Mouse (Mus musculus): ENCODE measurements around the gene Cptp. TPM values are rescaled to one million over a fixed set of nuclear protein-coding genes. Genes with fewer than 3 reads are reported as not detected.

The Cptp gene
- polyA plus RNA-seq, 1 experiment from 2014 or later: 15.4 TPM

DNA sequence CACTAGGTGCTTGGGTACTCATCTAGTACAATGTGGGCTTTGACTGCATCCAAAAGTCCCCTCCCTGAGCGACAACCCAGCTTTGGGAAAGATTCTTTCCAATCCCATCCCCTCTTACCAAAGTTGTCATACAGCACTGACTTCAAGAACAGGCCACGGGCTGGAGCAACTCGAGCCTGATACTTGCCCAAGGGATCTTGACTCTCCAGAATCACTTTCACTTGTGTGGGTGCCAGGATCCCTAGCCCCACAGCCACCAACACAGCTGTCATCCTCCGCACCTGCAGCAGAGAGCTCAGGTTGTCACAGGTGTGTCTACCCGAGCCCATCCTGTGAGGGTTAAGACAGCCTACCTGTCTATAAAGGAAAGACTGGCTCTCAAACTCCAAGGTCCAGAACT lies 20.1 kb upstream of the Cptp start:
- in situ Hi-C loops (cut with MboI; ENCODE audit: low pct_unique_long_range_greater_than_20kb): no loop called here
- DNase-seq (ENCODE audit: low read depth, low spot score) (no peak), ATAC-seq (no peak)
- ChIA-PET POLR2A (no interaction called here), CTCF (no interaction called here)
- H3K27me3 ChIP-seq: no peaks in the 10 kb centered on the region
- no peak for TF ChIP-seq CTCF (IDR thresholded peaks at IDR 0.05)

DNA sequence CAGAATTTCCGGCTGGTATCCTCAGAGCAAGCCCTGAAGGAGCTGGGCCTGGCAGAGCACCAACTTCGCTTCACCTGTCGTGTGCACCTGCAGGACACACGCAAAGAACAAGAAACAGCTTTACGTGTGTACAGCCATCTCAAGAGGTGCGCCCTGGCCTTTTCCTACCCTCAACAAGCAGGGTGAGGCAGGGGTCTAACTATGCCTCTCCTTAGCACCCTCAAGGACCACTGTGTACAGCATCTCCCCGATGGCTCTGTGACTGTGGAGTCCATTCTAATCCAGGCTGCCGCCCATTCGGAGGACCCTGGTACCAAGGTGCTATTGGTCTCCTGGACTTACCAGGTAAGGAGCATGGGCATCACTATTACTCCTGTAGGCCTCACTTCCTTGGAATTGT lies 18.9 kb upstream of the Cptp start:
- ChIA-PET POLR2A (no interaction called here), CTCF (no interaction called here)
- ATAC-seq: no peak
- no peak for TF ChIP-seq CTCF (IDR thresholded peaks at IDR 0.05)
- no peak for DNase-seq (ENCODE audit: low read depth, low spot score)
- in situ Hi-C loops (cut with MboI; ENCODE audit: low pct_unique_long_range_greater_than_20kb): no loop called here
- no peaks in the 10 kb centered on the region for H3K27me3 ChIP-seq

DNA sequence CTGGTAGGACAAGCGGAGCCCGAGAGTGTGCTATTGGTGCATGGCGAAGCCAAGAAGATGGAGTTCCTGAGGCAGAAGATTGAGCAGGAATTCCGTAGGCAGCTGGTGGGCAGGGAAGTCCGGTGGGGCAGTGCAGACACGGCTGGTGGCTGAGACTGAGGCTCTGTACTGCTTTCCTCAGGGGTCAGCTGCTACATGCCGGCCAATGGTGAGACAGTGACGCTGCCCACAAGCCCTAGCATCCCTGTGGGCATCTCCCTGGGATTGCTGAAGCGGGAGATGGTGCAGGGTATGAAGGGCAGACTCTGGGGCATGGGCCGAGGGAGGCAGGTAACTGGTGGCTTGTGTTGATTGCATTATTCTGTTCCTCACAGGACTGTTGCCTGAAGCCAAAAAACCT lies 18.4 kb upstream of the Cptp start:
- no peak for TF ChIP-seq CTCF (IDR thresholded peaks at IDR 0.05)
- POLR2A ChIA-PET: no interaction called here
- no peaks in the 10 kb centered on the region for H3K27me3 ChIP-seq
- DNase-seq (ENCODE audit: low read depth, low spot score): no peak
- no peak for ATAC-seq
- CTCF ChIA-PET: no interaction called here
- in situ Hi-C loops (cut with MboI; ENCODE audit: low pct_unique_long_range_greater_than_20kb): no loop called here

DNA sequence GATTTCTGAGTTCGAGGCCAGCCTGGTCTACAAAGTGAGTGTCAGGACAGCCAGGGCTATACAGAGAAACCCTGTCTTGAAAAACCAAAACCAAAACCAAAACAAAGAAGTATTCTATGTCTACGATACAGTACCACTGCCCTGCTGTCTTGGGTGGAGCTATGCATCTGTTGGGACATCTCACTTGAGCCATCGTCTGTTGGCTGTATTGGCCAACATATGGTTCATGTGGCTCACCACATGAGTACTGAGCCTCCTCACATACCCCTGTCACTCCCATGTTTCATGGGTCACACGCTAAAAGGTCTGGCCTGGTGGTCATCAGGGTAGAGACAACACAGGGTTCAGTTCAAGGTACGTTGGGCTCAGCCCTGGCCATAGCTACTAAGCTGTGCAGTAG lies 17.1 kb upstream of the Cptp start:
- H3K27me3 ChIP-seq: no peaks in the 10 kb centered on the region
- in situ Hi-C loops (cut with MboI; ENCODE audit: low pct_unique_long_range_greater_than_20kb): no loop called here
- ChIA-PET CTCF (no interaction called here), POLR2A (interaction anchor here (0.8 kb wide), 1 partner anchor 11 kb away, joined by 3 read pairs; no protein-coding TSS in a partner anchor)
- TF ChIP-seq CTCF (IDR thresholded peaks at IDR 0.05): no peak
- DNase-seq (ENCODE audit: low read depth, low spot score): no peak
- no peak for ATAC-seq

DNA sequence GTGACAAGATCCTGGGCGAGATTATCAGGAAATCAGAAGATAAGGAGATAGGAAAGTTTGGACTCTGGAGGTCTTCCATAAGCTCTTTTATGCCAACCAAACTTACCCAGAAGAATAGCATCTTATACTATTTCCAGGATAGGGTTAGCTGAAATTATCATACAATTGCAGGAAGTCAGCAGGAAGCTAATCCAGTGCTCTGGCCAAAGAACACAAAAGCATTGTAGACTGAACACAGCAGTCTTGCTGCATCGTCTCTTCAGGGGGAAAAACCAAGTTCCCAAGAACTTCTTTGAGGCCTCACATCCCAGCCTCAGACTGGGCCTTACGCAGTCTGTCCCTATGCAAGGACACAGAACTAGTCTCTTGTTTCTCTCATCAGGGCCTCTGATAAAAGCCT lies 14.3 kb upstream of the Cptp start:
- H3K27me3 ChIP-seq: no peaks in the 10 kb centered on the region
- in situ Hi-C loops (cut with MboI; ENCODE audit: low pct_unique_long_range_greater_than_20kb): no loop called here
- ATAC-seq (no peak), DNase-seq (ENCODE audit: low read depth, low spot score) (no peak)
- ChIA-PET CTCF (interaction anchor here (0.9 kb wide), 1 partner anchor 49 kb away, joined by 3 read pairs; no protein-coding TSS in a partner anchor), POLR2A (no interaction called here)
- no peak for TF ChIP-seq CTCF (IDR thresholded peaks at IDR 0.05)

DNA sequence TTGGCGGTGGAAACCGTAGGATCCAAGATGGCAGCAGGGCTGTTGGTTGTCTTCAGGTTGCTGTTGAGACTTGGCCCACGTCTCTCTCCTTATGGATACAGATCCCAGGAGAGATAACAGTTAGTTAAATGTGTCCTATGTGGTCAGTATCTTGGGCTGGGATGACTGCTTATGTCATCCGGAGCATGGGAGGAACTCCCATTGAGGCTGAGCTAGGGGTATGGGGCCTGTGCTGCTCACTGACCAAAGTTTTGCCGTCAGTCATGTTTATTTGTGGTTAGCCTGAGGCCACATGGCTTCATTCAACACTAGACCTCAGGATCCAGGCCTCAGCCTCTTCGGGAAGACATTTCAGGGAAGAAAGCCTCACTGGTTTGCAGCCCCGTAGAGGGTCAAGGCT lies 2.2 kb upstream of the Cptp start:
- no peak for ATAC-seq
- in situ Hi-C loops (cut with MboI; ENCODE audit: low pct_unique_long_range_greater_than_20kb): no loop called here

DNA sequence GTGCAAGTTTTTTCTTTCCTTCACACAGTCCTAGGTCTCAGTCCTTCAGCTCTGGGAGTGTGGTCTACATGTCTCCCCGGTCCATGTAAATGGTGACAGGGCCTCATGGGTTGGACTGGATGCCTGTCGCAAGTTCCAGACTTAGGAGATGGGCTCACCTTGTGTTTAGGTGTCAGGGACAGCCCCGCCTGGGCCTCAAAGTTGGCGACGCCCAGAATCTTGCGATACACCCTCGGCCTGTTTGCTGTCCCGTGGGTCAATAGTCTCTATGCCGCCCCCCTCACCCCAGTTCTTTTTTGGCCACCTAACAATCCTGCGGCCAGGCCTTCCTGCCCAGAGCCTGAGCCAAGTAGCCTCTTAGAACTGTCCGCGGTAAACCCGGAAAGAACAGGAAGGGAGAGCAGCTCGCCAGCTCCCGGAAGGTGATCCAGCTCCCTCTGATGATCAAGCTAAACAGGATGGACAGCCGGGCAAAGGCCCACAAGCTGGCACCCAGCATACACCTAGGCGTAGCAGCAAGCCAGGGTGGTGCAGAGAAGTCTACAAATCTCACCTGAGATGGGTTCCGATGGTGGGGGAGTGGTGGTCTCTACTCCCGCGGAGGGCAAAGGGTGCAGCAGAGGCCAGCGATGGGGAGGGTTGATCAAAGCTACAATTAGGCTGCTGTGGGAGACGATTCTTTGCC lies 484 bp downstream of the Cptp start:
- CTCF ChIA-PET: interaction anchor here (1.0 kb wide), 1 partner anchor 37 kb away, joined by 3 read pairs; no protein-coding TSS in a partner anchor
- POLR2A ChIA-PET: interaction anchor here (1.3 kb wide), 1 partner anchor 37 kb away, joined by 4 read pairs; the partner anchor contains the start of gene Aurkaip1
- no peaks in the 10 kb centered on the region for H3K27me3 ChIP-seq
- DNase-seq (ENCODE audit: low read depth, low spot score) (no peak), ATAC-seq (peak; percentile 55)
- in situ Hi-C loops (cut with MboI; ENCODE audit: low pct_unique_long_range_greater_than_20kb): loop anchor here (5.0 kb wide), 1 partner anchor 36 kb away; the partner anchor contains the start of gene Aurkaip1
- TF ChIP-seq CTCF (IDR thresholded peaks at IDR 0.05): no peak

More for the DNA sequence above, 2.2 kb upstream of the Cptp start:
- no peak for DNase-seq (ENCODE audit: low read depth, low spot score)
- no peak for TF ChIP-seq CTCF (IDR thresholded peaks at IDR 0.05)
- CTCF ChIA-PET: no interaction called here
- POLR2A ChIA-PET: no interaction called here
- H3K27me3 ChIP-seq: no peaks in the 10 kb centered on the region

DNA sequence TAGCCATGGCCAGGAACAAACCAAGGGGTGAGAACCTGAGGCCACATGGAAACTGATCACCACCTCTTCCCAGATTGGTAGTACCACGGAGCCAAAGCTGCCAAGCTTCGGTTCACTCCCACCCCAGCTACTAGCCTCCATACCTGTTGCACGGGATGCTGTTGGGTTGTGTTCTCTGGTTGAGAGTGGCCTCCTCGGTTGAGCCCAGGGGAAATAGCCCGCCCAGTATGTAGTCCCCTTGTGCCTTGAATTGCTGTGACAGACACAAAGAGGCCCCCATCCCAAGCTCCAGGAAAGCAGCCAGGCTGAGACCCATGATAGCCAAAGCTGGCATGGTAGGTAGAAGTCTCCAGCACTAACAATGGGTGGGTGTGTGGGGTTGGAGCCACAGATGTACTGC lies 6.2 kb downstream of the Cptp start, which contains the start of gene Tas1r3:
Gene Tas1r3 (minus strand): TSS at position 362 of the 400 bp plus-strand sequence.
- DNase-seq (ENCODE audit: low read depth, low spot score): no peak
- TF ChIP-seq CTCF (IDR thresholded peaks at IDR 0.05): no peak
- ATAC-seq: no peak
- no peaks in the 10 kb centered on the region for H3K27me3 ChIP-seq
- POLR2A ChIA-PET: interaction anchor here (1.6 to 1.8 kb wide), 2 partner anchors 11 to 31 kb away, joined by 4 to 7 read pairs; no protein-coding TSS in a partner anchor
- CTCF ChIA-PET: interaction anchor here (1.8 kb wide), 1 partner anchor 11 kb away, joined by 5 read pairs; no protein-coding TSS in a partner anchor
- in situ Hi-C loops (cut with MboI; ENCODE audit: low pct_unique_long_range_greater_than_20kb): no loop called here

DNA sequence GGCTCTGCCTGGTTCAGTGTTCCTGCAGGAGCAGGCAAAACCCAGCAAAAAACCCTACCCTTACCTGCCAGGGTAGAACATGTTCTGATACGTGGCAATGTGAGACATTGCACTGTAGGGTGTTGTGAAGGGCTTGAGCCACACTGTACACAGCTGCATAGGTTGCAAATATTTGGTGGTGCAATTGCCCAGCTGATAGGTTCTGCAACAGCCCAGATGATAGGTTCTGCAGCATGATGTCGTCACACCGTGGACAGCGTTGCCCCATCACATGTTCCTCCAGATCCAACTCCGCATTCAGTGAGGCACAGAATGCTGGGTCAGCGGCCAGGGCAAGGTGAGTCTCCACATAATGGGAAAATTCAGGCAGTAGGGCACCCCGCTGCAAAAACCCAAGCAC lies 7.5 kb downstream of the Cptp start:
- no peak for TF ChIP-seq CTCF (IDR thresholded peaks at IDR 0.05)
- in situ Hi-C loops (cut with MboI; ENCODE audit: low pct_unique_long_range_greater_than_20kb): no loop called here
- ATAC-seq (no peak), DNase-seq (ENCODE audit: low read depth, low spot score) (no peak)
- H3K27me3 ChIP-seq: no peaks in the 10 kb centered on the region
- CTCF ChIA-PET: no interaction called here
- POLR2A ChIA-PET: interaction anchor here (0.8 kb wide), 1 partner anchor 14 kb away, joined by 3 read pairs; the partner anchor contains the start of gene Dvl1

DNA sequence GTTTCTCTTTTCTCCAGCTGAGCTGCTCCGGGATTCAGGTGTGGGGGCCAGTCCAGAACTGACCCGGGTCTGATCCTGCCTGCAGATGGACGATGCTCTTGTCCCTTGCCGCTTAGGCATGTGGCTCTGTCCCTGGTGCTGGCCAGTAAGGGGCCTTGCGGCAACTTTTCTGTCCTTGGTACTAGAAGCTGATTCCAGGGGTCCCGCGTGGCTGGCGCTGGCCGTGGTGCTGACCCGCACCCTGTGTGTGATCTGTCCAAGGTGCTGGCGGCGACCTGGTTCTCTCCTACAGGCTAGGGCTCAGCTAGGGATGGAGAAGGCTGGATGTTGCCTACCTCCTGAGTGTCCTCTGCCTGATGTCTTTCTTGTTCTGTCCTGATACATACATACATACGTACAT lies 9.9 kb downstream of the Cptp start:
- no peak for DNase-seq (ENCODE audit: low read depth, low spot score)
- CTCF ChIA-PET: no interaction called here
- in situ Hi-C loops (cut with MboI; ENCODE audit: low pct_unique_long_range_greater_than_20kb): no loop called here
- POLR2A ChIA-PET: no interaction called here
- no peak for TF ChIP-seq CTCF (IDR thresholded peaks at IDR 0.05)
- ATAC-seq: no peak
- H3K27me3 ChIP-seq: no peaks in the 10 kb centered on the region

DNA sequence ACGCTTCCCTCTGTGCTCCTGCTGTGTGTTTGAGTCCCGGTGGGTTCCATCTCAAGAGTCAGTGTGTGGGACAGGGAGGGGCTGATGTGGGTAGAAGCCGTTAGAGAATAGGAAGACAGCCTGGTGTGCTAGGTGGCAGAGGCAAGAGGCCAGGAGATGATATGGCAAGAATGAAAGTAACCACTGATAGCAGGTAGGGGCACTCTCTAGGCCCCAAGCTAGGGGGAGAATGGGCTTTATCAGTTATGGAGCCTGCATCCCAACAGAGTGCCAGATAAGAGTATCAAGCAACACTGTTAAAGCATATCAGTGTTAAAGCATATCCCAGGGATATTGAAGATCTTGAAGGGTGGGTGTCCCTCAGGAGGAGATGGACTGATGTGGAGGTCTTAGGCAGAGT lies 12.4 kb downstream of the Cptp start:
- TF ChIP-seq CTCF (IDR thresholded peaks at IDR 0.05): no peak
- POLR2A ChIA-PET: no interaction called here
- CTCF ChIA-PET: interaction anchor here (1.0 kb wide), 2 partner anchors 9 to 23 kb away, joined by 3 read pairs; no protein-coding TSS in a partner anchor
- in situ Hi-C loops (cut with MboI; ENCODE audit: low pct_unique_long_range_greater_than_20kb): no loop called here
- ATAC-seq (no peak), DNase-seq (ENCODE audit: low read depth, low spot score) (no peak)
- H3K27me3 ChIP-seq: no peaks in the 10 kb centered on the region
